Mouse (Mus musculus) neural tube, embryonic 10.5 days (tissue): Measurements from ENCODE around the gene Habp4.

Experiments used
- DNase-seq: peaks from one replicate; pipeline ENCODE4 v3.0.0-alpha.2; 2017; ENCODE audit warnings: low spot score; ENCODE audit errors: extremely low spot score

Gene Habp4

DNA sequence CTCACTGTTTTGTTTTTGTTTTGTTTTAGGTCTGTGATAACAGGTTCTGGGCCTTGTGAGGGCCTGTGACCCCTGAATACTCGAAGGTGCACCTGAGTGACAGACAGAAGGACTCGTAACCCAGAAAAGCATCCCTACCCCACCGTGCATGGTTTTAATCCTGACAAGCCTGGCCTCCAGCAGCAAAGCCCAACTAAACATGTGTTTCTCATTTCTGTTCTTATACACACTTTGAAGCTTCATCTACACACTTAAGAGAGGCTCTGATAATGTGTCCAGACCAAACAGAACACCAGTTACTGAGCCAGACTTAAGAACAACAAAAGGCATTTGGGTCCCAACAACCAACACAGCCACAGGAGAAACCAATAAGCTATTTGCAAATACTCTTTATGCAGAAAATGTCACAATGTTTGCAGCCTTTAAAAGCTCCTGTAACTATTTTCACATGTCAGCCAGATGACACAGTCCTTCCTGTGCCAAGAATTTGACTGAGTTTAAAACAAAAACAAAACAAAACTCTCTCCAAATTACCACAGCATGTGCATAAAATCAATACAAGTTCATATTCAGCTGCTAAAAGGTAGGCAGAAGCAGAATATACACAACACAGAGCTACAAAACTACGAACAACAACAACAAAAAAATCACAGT is 73.6 kb downstream of the Habp4 start:
- DNase-seq, result no peak

GRCm38 (mm10) chr13:64235777-64236176 is 74.2 kb downstream of the Habp4 start:
- DNase-seq, result no peak
